Mouse (Mus musculus) heart, embryonic 14.5 days (tissue): ENCODE measurements at regions not wholly inside any gene's neighbourhood (a gene's known extent, or its start where the extent isn't known, plus 50 kb on each side); places are given as distances from the start of the nearest gene placed in this dataset.

Experiments used
- ATAC-seq: fragments of 200-750 bp; cut with Nextera tagmentation; 2 replicates; pipeline ENCODE4 v1.8.0; 2017; ENCODE audit warnings: low read depth, moderate TSS enrichment; ENCODE audit not compliant: insufficient number of reproducible peaks, insufficient read depth, low FRiP score
- H3K27ac ChIP-seq, 2 experiments: fragments of 200-500 bp in 1 of 2; fragments of 300-500 bp in 1 of 2; sonication (generic) in 1 of 2; replicated peaks in 1 of 2; 2 replicates each; pipeline ENCODE4 v1.5.1; 2012 to 2014; ENCODE audit warnings: low read depth in 2 of 2, low read length in 2 of 2, control low read depth in 1 of 2, mild to moderate bottlenecking in 1 of 2, mixed read lengths in 1 of 2; ENCODE audit not compliant: control insufficient read depth in 1 of 2, insufficient read depth in 1 of 2
- H3K27me3 ChIP-seq: fragments of 300-500 bp; sonication (generic); 2 replicates; pipeline ENCODE4 v1.6.1; 2014; ENCODE audit warnings: mild to moderate bottlenecking, low read length, control low read depth; ENCODE audit not compliant: control insufficient read depth, insufficient read depth
- H3K36me3 ChIP-seq: fragments of 300-500 bp; sonication (generic); 2 replicates; pipeline ENCODE4 v1.6.1; 2014; ENCODE audit warnings: mild to moderate bottlenecking, control low read depth, low read length, mixed read lengths; ENCODE audit not compliant: control insufficient read depth, insufficient read depth
- H3K4me1 ChIP-seq, 2 experiments: fragments of 200-500 bp in 1 of 2; fragments of 300-500 bp in 1 of 2; sonication (generic) in 1 of 2; 2 replicates each; pipeline ENCODE4 v1.6.1; 2012 to 2014; ENCODE audit warnings: low read length in 2 of 2, control low read depth in 1 of 2, mixed read lengths in 1 of 2; ENCODE audit not compliant: control insufficient read depth in 2 of 2, insufficient read depth in 2 of 2
- H3K4me2 ChIP-seq: fragments of 300-500 bp; sonication (generic); 2 replicates; pipeline ENCODE4 v1.6.1; 2014; ENCODE audit warnings: mild to moderate bottlenecking, low read length
- H3K4me3 ChIP-seq, 2 experiments: fragments of 200-500 bp in 1 of 2; fragments of 300-500 bp in 1 of 2; sonication (generic) in 1 of 2; 2 replicates each; pipeline ENCODE4 v1.5.1; 2012 to 2014; ENCODE audit warnings: low read length in 2 of 2, mild to moderate bottlenecking in 2 of 2, control low read depth in 1 of 2, low read depth in 1 of 2, moderate library complexity in 1 of 2; ENCODE audit not compliant: control insufficient read depth in 1 of 2, insufficient read depth in 1 of 2
- H3K9ac ChIP-seq: fragments of 300-500 bp; sonication (generic); 2 replicates; pipeline ENCODE4 v1.6.1; 2014; ENCODE audit warnings: mild to moderate bottlenecking, low read length
- H3K9me3 ChIP-seq: fragments of 300-500 bp; sonication (generic); 2 replicates; pipeline ENCODE4 v1.6.1; 2016; ENCODE audit warnings: low read length, control low read depth; ENCODE audit not compliant: control insufficient read depth
- WGBS: fragments of 180-500 bp; shearing (Covaris S2); extraction: QIAGEN DNeasy Blood & Tissue Kit; methylation state at CpG from one replicate; pipeline ENCODE4 v1.1.7; 2014; 5-methylcytosine and 5-hydroxymethylcytosine counted together

DNA sequence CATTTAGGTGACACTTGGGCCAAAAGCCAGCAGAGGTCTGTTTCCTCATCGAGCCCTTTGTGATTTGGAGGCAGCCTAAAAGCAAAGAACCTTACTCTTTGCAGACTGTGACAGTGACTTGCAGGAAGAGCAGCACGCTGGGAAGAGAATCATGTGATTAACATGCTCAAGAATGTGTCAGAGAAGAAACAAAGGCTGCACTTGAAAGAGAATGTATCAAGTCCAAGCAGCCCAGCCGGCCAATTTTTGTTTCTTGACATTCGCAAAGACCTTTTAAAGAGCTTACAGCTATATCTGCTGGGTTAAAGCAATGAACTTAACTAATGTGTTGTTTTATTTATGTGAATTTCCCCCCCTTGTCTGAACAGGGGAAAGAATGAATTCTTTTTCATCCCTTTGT is 203.8 kb upstream of the Map3k7 start:
- Histone ChIP-seq H3K36me3 (no peaks in the 10 kb centered on the region), H3K27me3 (no peaks in the 10 kb centered on the region), H3K27ac (no peak overlapping the region), H3K9ac (no peak overlapping the region), H3K4me3 (no peak overlapping the region), H3K9me3 (no peaks in the 10 kb centered on the region), H3K4me1 (peaks cover 8 to 12% of the 10 kb centered on the region in 2 experiments), H3K4me2 (no peak overlapping the region)
- 43% methylated on average over 4 of the region's 4 CpGs for WGBS
- no peak for ATAC-seq

DNA sequence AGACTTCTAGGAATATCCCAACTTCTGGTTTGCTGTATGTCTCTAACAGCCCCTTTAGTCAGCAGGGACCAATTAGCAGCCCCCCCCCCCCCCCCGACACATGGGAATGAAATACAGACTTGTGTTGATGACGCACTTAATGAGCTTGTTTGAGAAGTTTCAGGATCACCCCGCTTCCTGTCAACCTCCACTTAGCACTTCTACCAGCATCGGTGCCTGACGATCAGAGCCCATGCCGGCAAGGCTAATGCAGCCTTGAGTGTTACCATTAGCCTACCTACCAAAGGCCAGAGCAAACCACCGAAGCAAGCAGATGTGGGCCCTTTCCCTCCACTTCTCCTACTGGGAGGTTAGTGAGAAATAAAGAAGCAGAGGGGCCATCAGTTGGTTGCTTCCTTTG is 201.7 kb upstream of the Map3k7 start:
- 16% methylated on average over 7 of the region's 7 CpGs for WGBS
- Histone ChIP-seq H3K9me3 (no peaks in the 10 kb centered on the region), H3K4me3 (0 out of 4 replicates have a peak overlapping the region, but pooled peaks of 1 of the 2 experiments have one; percentile 3), H3K4me1 (peaks cover 8 to 12% of the 10 kb centered on the region in 2 experiments), H3K27ac (no peak overlapping the region), H3K9ac (no peak overlapping the region), H3K27me3 (no peaks in the 10 kb centered on the region), H3K4me2 (peak overlapping the region; percentile 57), H3K36me3 (no peaks in the 10 kb centered on the region)
- no peak for ATAC-seq

DNA sequence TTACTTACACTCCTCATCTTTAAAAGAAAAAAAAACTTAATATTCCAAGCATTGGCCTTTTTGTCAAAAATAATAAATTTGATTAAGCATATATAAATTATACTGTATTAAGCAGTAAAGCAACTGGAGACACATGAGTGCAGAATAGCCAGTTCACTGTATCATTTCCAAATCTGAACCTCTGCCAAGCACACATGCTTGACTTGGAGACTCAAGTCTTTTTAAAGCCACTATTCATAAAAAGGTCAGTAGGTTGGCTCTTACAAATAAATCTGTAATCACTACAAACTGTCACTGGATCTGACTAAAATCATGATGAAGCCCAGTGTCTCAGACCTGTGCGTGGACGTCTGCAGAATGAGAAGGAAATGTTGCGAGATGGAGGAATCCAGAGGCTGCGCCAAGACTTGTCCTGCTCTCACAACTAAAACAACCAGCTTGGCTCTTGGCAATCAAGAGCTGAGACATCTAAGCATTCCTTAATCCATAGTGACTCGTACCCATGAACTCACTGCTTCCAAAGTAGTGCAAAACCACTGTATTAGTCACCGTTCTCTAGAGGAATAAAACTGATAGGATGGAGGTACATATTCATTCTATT is 195.8 kb upstream of the Map3k7 start:
- WGBS: 48% methylated on average over 6 of the region's 6 CpGs
- Histone ChIP-seq H3K27me3 (no peaks in the 10 kb centered on the region), H3K36me3 (no peaks in the 10 kb centered on the region), H3K4me1 (peaks cover 0 to 2% of the 10 kb centered on the region in 2 experiments; a peak in 1 of 4 replicates), H3K9ac (no peak overlapping the region), H3K4me2 (no peak overlapping the region), H3K4me3 (no peak overlapping the region), H3K27ac (peak overlapping the region in 1 of 2 experiments; percentile 33; a peak in 1 of 4 replicates), H3K9me3 (no peaks in the 10 kb centered on the region)
- ATAC-seq: no peak

DNA sequence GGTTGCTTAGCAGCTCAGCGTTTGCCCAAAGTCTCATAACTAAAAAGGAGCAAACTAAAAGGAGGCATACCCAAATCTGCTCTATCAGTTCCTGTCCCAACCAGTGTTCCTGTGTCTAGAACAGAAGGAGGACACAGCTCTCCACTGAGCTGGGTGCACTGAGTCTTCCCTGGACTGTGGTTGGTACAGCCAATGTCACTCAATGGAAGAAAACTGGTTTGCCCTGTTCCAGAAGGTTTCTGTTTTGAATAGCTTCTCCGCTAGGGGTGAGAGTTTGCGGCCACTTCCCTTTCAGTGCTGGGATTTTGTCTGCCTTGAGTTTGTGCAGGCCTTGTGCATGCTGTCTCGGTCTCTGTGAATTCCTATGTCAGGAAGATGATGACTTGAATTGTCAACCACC is 194.6 kb upstream of the Map3k7 start:
- 73% methylated on average over 4 of the region's 4 CpGs for WGBS
- no peak overlapping the region for H3K4me2 ChIP-seq
- no peak for ATAC-seq
- no peaks in the 10 kb centered on the region for H3K27me3 ChIP-seq
- no peak overlapping the region for H3K9ac ChIP-seq
- H3K4me1 ChIP-seq: peaks cover 0 to 2% of the 10 kb centered on the region in 2 experiments; a peak in 1 of 4 replicates
- H3K9me3 ChIP-seq: no peaks in the 10 kb centered on the region
- H3K27ac ChIP-seq: no peak overlapping the region
- no peak overlapping the region for H3K4me3 ChIP-seq
- no peaks in the 10 kb centered on the region for H3K36me3 ChIP-seq

DNA sequence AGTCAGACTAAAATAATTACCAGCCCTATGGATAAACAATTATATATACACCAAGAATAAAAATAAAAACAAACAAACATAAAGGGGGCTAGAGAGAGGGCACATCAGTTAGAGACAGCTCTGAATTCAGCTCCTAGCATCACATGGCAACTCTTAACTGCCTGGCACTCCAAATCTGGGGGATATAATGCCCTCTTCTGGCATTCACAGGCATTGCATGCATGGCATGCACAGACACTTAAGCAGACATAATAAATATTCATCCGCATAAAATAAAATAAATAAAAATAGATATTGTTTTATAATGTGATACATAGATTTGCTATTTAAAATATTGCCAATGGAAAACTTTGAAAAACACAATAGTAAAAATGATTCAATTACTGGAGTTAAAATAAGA is 177.6 kb upstream of the Map3k7 start:
- H3K9ac ChIP-seq: no peak overlapping the region
- no peaks in the 10 kb centered on the region for H3K27me3 ChIP-seq
- H3K4me1 ChIP-seq: no peaks in the 10 kb centered on the region
- no peaks in the 10 kb centered on the region for H3K9me3 ChIP-seq
- WGBS: 75% methylated on average over 1 of the region's 1 CpGs
- ATAC-seq: no peak
- H3K36me3 ChIP-seq: no peaks in the 10 kb centered on the region
- H3K27ac ChIP-seq: no peak overlapping the region
- no peak overlapping the region for H3K4me2 ChIP-seq
- H3K4me3 ChIP-seq: no peak overlapping the region

DNA sequence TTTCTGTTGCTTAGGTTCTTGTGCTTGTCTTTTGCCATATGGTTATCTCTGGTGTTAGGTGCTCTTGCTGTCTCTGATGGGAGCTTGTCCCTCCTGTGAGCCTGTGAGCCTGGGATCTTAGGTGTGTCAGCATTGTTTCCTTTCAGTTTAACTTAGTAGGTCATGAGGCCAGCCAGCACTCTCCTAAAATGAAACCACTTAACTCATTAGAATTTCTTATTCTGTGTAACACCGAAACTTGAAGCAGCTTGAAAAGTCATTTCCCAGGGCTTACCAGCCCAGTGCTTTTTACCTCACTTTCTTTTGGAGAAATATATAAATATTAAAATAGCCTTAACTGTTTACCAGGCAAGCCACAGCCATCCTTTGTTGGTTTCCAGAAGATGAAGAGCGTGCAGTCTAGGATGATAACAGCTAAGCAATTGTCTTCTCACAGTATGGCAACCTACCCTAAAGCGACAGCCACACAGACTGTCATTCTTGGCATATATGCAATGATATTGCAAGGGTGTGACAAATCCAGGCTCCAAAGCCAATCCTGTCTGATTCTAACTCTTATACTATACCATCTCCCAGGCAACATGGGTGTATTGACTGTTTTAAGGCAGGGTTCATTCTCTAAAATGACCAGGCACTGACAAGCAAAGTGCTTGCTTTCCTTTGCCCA is 146.2 kb upstream of the Map3k7 start:
- H3K9ac ChIP-seq: no peak overlapping the region
- no peak overlapping the region for H3K4me2 ChIP-seq
- H3K4me1 ChIP-seq: no peaks in the 10 kb centered on the region
- H3K9me3 ChIP-seq: no peaks in the 10 kb centered on the region
- H3K4me3 ChIP-seq: no peak overlapping the region
- 84% methylated on average over 3 of the region's 3 CpGs for WGBS
- H3K27ac ChIP-seq: no peak overlapping the region
- H3K36me3 ChIP-seq: no peaks in the 10 kb centered on the region
- no peaks in the 10 kb centered on the region for H3K27me3 ChIP-seq
- ATAC-seq: no peak

DNA sequence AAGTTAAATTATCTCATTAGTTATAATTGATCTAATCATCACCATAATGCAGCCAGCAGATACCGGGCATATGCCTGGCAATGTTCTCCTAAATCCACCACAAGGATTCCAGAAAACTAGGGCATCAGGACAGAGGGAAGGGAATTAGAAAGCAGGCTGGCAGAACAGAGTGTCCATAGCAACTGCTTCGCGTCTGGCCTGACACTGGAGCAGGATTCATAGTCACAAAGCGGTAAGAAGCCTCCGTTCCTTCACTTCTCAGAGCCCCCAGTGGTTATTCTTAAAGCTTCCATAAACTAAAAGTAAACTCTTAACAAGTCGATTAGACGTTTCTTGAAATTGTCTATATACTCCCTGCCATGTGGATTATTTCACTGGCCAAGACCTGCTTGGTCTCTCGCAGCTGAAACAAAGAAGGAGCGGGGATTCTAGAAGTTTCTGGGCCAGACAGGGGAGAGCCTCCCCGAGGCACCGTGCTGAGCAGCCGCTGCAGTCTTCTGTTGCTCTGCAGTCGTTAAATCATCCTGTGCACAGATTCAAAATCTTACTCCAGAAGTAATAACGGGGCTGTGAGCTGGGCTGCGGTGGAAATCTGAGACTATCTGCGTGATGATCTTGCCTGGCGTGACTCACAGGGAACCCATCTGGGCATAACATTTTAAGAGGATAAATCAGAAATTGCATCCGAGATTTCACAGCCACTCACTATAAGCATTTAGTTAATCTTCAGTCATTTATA is 144.2 kb upstream of the Map3k7 start:
- H3K4me2 ChIP-seq: no peak overlapping the region
- no peaks in the 10 kb centered on the region for H3K27me3 ChIP-seq
- no peaks in the 10 kb centered on the region for H3K9me3 ChIP-seq
- ATAC-seq: no peak
- H3K4me3 ChIP-seq: no peak overlapping the region
- H3K4me1 ChIP-seq: peaks cover 6 to 8% of the 10 kb centered on the region in 2 experiments; a peak in 3 of 4 replicates
- no peak overlapping the region for H3K27ac ChIP-seq
- H3K9ac ChIP-seq: no peak overlapping the region
- 86% methylated on average over 18 of the region's 18 CpGs for WGBS
- H3K36me3 ChIP-seq: no peaks in the 10 kb centered on the region
